Mouse (Mus musculus) erythroblast, embryonic 14.5 days (primary cell): ENCODE data around the gene Ldlrad3.

Source experiments
- GATA1 ChIP-seq: IDR thresholded peaks from 2 replicates; pipeline ENCODE4 v1.6.1; 2012; ENCODE audit warnings: low read length, inconsistent platforms, mixed read lengths
- TAL1 ChIP-seq: IDR thresholded peaks from 3 replicates; pipeline ENCODE4 v1.6.1; 2012; ENCODE audit warnings: low read length, inconsistent platforms, mixed read lengths

GRCm38 (mm10) chr2:102185951-102186561, at the start of gene Ldlrad3:
- TF ChIP-seq GATA1 = no peak
- no peak for TF ChIP-seq TAL1
